Mouse (Mus musculus): ENCODE data around the gene Fmo5. TPM values are rescaled to one million over a fixed set of nuclear protein-coding genes. Genes with fewer than 3 reads are reported as not detected.

The Fmo5 gene
- total RNA-seq, 2 experiments from 2014 or later: 6.5 to 7.3 TPM

DNA sequence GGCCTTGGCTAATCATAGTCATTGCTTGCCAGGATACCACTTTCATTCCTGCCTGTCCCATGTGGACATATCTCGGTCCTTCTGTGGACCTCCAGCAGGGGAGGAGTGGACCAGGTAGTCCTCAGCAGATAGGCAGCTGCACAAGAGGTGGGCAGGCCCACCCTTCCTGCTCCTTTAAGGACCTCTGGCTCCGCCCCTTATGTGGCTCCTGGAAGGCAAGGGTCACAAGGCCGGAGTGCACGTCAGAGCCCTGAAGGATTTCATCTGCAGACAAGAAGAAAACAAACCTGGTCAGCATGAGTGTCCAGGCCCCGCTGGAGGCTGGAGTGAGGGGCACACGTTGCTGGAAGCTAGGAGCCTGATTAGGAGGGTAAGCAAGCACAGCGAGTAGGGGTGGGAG, 62.0 kb downstream of the Fmo5 start:
- DNase-seq: no peak
- Histone ChIP-seq H3K27ac (no peak overlapping the region), H3K4me3 (no peak overlapping the region)
- intact Hi-C loops (cut with DNase I): no loop called here
- TF ChIP-seq CTCF (IDR thresholded peaks at IDR 0.05): no peak

DNA sequence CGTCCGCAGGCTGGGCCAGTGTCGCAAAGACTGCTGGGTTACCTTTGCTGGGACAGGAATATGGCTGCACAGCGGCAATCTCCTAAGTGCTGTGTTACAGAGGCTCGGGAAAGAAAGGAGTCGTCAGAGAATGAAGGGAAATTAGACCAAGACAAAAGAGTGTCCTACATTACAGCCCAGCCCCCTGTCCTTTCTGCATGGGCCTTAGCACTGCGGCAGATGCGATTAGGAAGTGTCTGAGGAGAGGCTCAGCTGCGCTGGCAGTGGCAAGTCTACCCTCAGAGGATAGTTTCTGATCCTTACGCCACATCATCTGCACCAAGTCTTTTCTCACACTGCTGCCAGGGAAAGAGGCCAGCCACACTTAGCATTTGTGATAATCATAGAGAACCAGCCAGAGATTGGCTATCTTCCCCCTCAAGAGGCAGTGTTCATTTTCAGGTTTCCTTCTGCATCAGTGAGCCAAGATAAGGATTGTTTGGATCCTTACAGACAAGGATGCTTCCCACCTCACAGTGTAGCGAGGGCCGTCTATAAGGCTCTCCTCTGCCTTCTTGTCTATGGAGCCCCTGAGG, 62.9 kb downstream of the Fmo5 start:
- no peak for TF ChIP-seq CTCF (IDR thresholded peaks at IDR 0.05)
- intact Hi-C loops (cut with DNase I): no loop called here
- H3K4me3 ChIP-seq: no peak overlapping the region
- no peak for DNase-seq
- H3K27ac ChIP-seq: no peak overlapping the region

DNA sequence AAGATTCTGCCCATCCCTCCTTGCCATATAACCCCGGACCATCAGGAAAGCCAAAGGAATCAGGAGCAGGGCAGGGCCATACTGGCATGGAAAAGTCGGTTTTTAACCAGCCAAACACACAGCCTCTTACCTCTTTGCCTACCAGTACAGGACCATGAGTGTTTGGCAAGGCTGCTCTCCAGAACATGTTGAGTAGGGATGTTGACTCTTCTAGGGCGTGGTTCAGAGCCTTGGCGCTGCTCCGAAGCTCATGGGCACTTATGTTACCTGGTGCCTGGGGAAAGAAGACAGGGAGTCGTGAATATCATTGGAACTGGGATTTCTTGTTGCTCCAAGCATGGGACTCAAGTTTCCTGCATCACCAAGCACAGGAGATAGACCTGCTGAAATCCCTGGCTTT, 65.2 kb downstream of the Fmo5 start:
- no peak overlapping the region for H3K27ac ChIP-seq
- TF ChIP-seq CTCF (IDR thresholded peaks at IDR 0.05): no peak
- intact Hi-C loops (cut with DNase I): no loop called here
- no peak overlapping the region for H3K4me3 ChIP-seq
- DNase-seq: no peak

DNA sequence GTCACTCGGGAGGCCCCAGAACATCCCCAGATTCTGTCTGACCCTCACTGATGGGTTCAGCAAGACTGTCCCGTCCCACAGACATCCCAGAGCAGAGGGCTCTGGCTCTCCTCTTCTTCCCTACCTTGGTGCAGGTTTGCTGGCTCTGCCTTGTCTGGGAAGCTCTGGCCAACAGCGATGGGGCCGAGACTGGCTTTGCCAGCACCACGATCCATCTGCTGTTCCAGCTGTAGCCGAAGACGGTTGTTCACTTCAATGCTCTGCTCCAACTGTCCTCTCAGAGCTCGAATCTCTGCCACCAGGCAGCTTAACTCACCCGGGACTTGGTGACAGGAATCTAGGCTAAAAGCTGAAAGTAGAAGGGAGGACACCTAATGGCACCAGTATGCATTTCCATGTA, 68.3 kb downstream of the Fmo5 start:
- no peak for DNase-seq
- TF ChIP-seq CTCF (IDR thresholded peaks at IDR 0.05): no peak
- H3K27ac ChIP-seq: peak overlapping the region; percentile 54; the same call in 1 of the 2 replicates
- H3K4me3 ChIP-seq: no peak overlapping the region
- intact Hi-C loops (cut with DNase I): no loop called here

DNA sequence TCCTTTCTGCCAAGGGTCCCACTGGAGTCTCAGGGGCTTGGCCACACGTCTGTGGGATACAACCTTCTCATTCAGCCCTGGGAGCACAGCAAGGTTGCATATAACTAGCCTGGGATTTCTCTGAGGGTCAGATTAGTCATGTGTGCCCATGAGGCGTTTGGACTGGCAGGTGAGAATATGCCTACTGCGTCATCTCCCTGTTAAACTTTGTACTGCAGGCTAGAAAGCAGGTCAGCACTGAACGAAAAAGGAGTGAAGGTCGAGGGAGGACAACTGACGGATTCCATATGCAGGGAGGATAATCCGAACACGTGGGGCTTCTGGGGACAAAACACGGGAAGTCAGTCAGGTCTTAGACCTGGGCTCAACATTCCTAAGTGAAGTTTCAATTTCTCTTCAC, 68.7 kb downstream of the Fmo5 start:
- H3K27ac ChIP-seq: peak overlapping the region; percentile 54
- no peak for TF ChIP-seq CTCF (IDR thresholded peaks at IDR 0.05)
- DNase-seq: no peak
- intact Hi-C loops (cut with DNase I): no loop called here
- H3K4me3 ChIP-seq: no peak overlapping the region

DNA sequence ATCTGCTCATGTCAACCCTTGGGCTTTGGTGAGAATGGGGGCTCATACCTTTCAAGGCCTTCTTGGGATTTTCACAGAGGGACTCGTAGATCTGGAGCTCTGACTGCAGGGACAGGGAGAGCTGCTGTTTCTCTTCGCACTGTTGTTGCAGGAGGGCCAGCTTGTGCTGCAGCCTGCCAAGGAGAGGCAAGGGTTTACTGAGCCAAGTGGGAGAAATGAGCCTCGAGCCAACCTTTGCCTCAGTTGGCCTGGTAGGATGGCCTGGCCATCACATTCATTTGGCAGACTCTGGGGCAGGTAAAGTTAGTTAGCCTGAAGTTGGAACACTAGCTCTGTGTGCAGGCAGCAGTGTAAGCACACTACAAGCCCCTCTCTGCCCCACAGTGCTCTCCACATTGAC, 70.5 kb downstream of the Fmo5 start:
- H3K4me3 ChIP-seq: no peak overlapping the region
- no peak for TF ChIP-seq CTCF (IDR thresholded peaks at IDR 0.05)
- intact Hi-C loops (cut with DNase I): no loop called here
- DNase-seq: peak; percentile 20
- H3K27ac ChIP-seq: no peak overlapping the region

DNA sequence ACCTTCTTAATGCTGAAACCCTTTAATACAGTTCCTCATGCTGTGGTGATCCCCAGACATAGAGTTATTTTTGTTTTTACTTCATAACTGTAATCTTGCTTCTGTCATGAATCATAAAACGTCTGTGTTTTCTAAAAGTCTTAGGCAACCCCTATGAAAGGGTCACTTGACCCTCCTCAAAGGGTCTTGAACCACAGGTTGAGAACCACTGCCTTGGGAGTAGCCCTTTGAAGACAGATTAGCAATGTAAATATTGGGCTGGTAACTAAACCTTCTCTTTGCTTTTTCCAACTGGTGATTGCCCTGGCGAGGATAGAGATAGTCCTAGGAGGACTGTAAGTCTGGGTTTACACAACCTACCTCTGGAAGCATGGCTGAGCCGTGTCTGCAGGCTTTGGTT, 72.6 kb downstream of the Fmo5 start:
- H3K27ac ChIP-seq: no peak overlapping the region
- intact Hi-C loops (cut with DNase I): no loop called here
- DNase-seq: no peak
- no peak for TF ChIP-seq CTCF (IDR thresholded peaks at IDR 0.05)
- no peak overlapping the region for H3K4me3 ChIP-seq

DNA sequence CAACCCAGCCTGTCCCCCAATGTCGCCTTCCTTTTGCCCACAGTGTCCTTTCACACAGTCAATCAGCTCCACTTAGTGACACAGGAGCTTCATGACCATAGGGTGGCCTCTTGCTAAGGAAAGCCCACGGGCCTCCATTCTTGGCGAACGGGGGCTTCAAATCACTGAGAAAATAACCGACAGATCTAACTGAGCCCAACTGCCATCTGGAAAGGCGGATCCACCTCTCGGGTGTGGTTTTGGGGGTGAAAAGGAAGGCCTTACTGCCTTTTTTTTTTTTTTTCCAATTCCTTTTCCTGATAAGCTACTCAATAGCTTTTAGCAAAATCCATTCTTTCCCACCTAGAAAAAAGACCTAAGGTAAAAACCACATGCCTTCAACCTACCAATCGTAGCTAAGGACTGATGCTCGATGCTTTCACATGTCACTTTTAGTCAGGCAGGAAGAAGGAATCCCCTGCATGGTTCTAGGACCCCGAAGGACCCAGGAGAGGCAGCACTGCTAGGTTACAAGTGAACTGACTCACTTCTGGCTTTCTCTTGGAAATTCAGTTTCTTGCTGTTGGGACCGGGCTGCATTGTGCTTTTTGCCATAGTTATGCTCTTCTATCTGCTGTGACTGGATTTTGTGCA, 74.0 kb downstream of the Fmo5 start:
- no peak overlapping the region for H3K27ac ChIP-seq
- DNase-seq: peak; percentile 3
- intact Hi-C loops (cut with DNase I): no loop called here
- no peak overlapping the region for H3K4me3 ChIP-seq
- TF ChIP-seq CTCF (IDR thresholded peaks at IDR 0.05): no peak

Small RNA genes lying within 50 kb of the gene (microRNA-seq; reads per million reads assigned to microRNA genes)
- not detected for gene Mir7225

Other genes with a start within 250 kb of the Fmo5 start
- not detected for gene Olfr1402, start 206.8 kb upstream of the Fmo5 start, total RNA-seq (2021)
- 10 to 100 TPM; 10.6 to 11.5 TPM for gene Chd1l, start 18.6 kb upstream of the Fmo5 start, total RNA-seq (2021)
- 100 to 1,000 TPM; 137 to 243 TPM for gene Prkab2, start 29.4 kb downstream of the Fmo5 start, total RNA-seq (2021)
- not detected for gene Gm17651, start 45.9 kb downstream of the Fmo5 start, total RNA-seq (2021)